1 mouse cellular context compared by ENCODE assay signal in genomic region chr2:181692304-181692703, GRCm38 (mm10).
TF ChIP-seq lines count a peak whose summit lies in the region.

No protein-coding gene starts in this region.

TF ChIP-seq in MEL, 35 proteins besides CTCF, POLR2A, EP300 and RAD21 (continued from another document):
- 0 out of 2 replicates have a peak, but pooled peaks have one; percentile 15 for TF ChIP-seq RCOR1 (IDR thresholded peaks at IDR 0.05; ENCODE audit: low read depth, low read length)
- TF ChIP-seq CHD2 (IDR thresholded peaks at IDR 0.05; ENCODE audit: low read length) = no peak
- no peak for TF ChIP-seq ELF1 (IDR thresholded peaks at IDR 0.05; ENCODE audit: low read depth, low read length)
